Mouse (Mus musculus) MEL (cell line): Measurements from ENCODE around the gene Reln.

Experiments
- BHLHE40 ChIP-seq: IDR thresholded peaks from 2 replicates; pipeline ENCODE4 v1.6.1; 2012; ENCODE audit warnings: low read depth, mild to moderate bottlenecking, inconsistent platforms, low read length, improper control_type of control experiment, borderline replicate concordance
- CHD1 ChIP-seq: IDR thresholded peaks from 2 replicates; pipeline ENCODE4 v1.6.1; 2012; ENCODE audit warnings: low read depth, mild to moderate bottlenecking, inconsistent platforms, low read length, improper control_type of control experiment
- CTCF ChIP-seq, 3 experiments: IDR thresholded peaks in 2 of 3; conservative IDR thresholded peaks in 1 of 3; 2 replicates each; pipeline ENCODE4 v1.5.1; 2011 to 2012; ENCODE audit warnings: low read length in 3 of 3, low read depth in 2 of 3, mild to moderate bottlenecking in 2 of 3, improper control_type of control experiment in 1 of 3, inconsistent platforms in 1 of 3, mixed read lengths in 1 of 3, moderate library complexity in 1 of 3; ENCODE audit not compliant: control insufficient read depth in 1 of 3, insufficient read depth in 1 of 3, poor library complexity in 1 of 3, severe bottlenecking in 1 of 3
- EP300 ChIP-seq, 2 experiments: IDR thresholded peaks; 2 replicates each; pipeline ENCODE4 v1.6.1; 2011; ENCODE audit warnings: improper control_type of control experiment in 2 of 2, low read length in 2 of 2, low read depth in 1 of 2, mild to moderate bottlenecking in 1 of 2
- GATA1 ChIP-seq: IDR thresholded peaks from 2 replicates; pipeline ENCODE4 v1.6.1; 2011; ENCODE audit warnings: low read depth, low read length, improper control_type of control experiment
- HCFC1 ChIP-seq: IDR thresholded peaks from 2 replicates; pipeline ENCODE4 v1.6.1; 2012; ENCODE audit warnings: low read depth, mild to moderate bottlenecking, inconsistent platforms, low read length, improper control_type of control experiment, moderate library complexity
- MXI1 ChIP-seq: IDR thresholded peaks from 2 replicates; pipeline ENCODE4 v1.6.1; 2011; ENCODE audit warnings: mild to moderate bottlenecking, low read depth, low read length, improper control_type of control experiment
- MYC ChIP-seq: IDR thresholded peaks from 2 replicates; pipeline ENCODE4 v1.6.1; 2011; ENCODE audit warnings: low read depth, mild to moderate bottlenecking, low read length, improper control_type of control experiment, moderate library complexity
- NRF1 ChIP-seq: IDR thresholded peaks from 2 replicates; pipeline ENCODE4 v1.6.1; 2014; ENCODE audit warnings: low read depth, mild to moderate bottlenecking, inconsistent platforms, low read length, improper control_type of control experiment, moderate library complexity; ENCODE audit not compliant: poor library complexity, insufficient read depth, severe bottlenecking
- POLR2A ChIP-seq, 2 experiments: IDR thresholded peaks; 2 replicates each; pipeline ENCODE4 v1.6.1; 2011 to 2012; ENCODE audit warnings: low read length in 2 of 2, mild to moderate bottlenecking in 2 of 2, control low read depth in 1 of 2, improper control_type of control experiment in 1 of 2, low read depth in 1 of 2, moderate library complexity in 1 of 2; ENCODE audit not compliant: control insufficient read depth in 1 of 2, insufficient read depth in 1 of 2, poor library complexity in 1 of 2
- POLR2AphosphoS5 ChIP-seq: IDR thresholded peaks from 2 replicates; pipeline ENCODE4 v1.6.1; 2012; ENCODE audit warnings: low read depth, borderline replicate concordance, mild to moderate bottlenecking, inconsistent platforms, low read length, moderate library complexity, mixed read lengths
- USF2 ChIP-seq, 2 experiments: IDR thresholded peaks; 2 replicates each; pipeline ENCODE4 v1.6.1; 2011 to 2012; ENCODE audit warnings: improper control_type of control experiment in 2 of 2, low read length in 2 of 2, borderline replicate concordance in 1 of 2, inconsistent platforms in 1 of 2, low read depth in 1 of 2, mild to moderate bottlenecking in 1 of 2; ENCODE audit not compliant: insufficient read depth in 1 of 2
- ZC3H11A ChIP-seq: IDR thresholded peaks from 2 replicates; pipeline ENCODE4 v1.6.1; 2012; ENCODE audit warnings: low read depth, mild to moderate bottlenecking, inconsistent platforms, low read length, improper control_type of control experiment

DNA sequence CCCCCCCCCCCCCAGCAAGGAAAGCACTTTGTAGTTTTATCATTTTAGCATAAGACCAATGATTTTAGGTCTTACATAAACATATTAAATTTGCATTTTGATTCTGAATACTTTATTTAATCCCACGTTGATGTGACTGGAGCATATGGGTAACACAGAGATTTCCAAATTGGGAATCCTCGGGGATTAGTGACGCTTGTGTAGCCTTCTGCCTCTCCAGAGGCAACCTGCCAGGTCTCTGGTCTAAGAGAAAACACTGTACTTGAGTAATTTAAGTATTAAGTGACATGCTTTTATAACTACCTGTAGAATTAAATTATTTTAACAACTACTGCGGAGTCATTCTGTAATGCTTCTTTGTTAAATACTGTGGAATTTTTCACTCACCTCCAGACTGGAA lies 59.1 kb downstream of the Reln start:
- TF ChIP-seq CTCF (IDR thresholded peaks at IDR 0.05 in 2 of 3, conservative IDR thresholded peaks at IDR 0.05 in 1 of 3; ENCODE audit: control insufficient read depth in 1 of 3, insufficient read depth in 1 of 3, low read depth in 2 of 3, low read length in 3 of 3, poor library complexity in 1 of 3, severe bottlenecking in 1 of 3) (no peak), MXI1 (no peak), EP300 (IDR thresholded peaks at IDR 0.05; ENCODE audit: low read depth in 1 of 2, low read length in 2 of 2) (no peak), NRF1 (no peak), POLR2A (IDR thresholded peaks at IDR 0.05; ENCODE audit: control insufficient read depth in 1 of 2, insufficient read depth in 1 of 2, low read depth in 1 of 2, low read length in 2 of 2, poor library complexity in 1 of 2) (no peak), POLR2AphosphoS5 (no peak), GATA1 (no peak), USF2 (IDR thresholded peaks at IDR 0.05; ENCODE audit: borderline replicate concordance in 1 of 2, insufficient read depth in 1 of 2, low read depth in 1 of 2, low read length in 2 of 2) (no peak), HCFC1 (no peak), ZC3H11A (no peak), BHLHE40 (no peak), MYC (no peak), CHD1 (no peak)
